Mouse (Mus musculus): ENCODE measurements at regions not wholly inside any gene's neighbourhood (a gene's known extent, or its start where the extent isn't known, plus 50 kb on each side); places are given as distances from the start of the nearest gene placed in this dataset.

DNA sequence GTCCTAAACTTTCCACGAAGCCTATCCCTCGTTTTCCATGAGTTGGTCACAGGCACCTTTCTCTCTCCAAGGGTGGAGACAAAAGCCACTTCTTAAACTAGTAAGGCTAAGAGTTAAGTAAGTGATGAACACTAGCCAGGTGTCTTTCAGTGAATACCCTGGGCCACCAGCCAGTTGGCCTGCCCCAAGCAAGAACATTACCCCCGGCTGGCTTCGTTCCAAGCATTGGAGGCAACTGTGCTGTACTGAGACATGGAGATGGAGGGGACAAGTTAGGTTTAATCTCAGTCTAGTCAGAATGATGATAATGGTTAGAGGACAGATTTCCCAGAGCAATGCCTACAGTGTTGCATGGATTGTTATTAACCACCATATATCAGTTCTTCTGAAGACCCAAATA is 350.6 kb downstream of the Actr3 start:
- Histone ChIP-seq H3K27ac (no peak overlapping the region), H3K9me3 (replicated peaks) (no peaks in the 10 kb centered on the region), H3K4me3 (no peak overlapping the region), H3K36me3 (no peaks in the 10 kb centered on the region), H3K27me3 (ENCODE audit: low read depth, poor library complexity, severe bottlenecking) (no peaks in the 10 kb centered on the region), H3K4me1 (no peaks in the 10 kb centered on the region)
- DNase-seq (ENCODE audit: low spot score), result no peak
- 83% methylated on average over 4 of the region's 4 CpGs for WGBS

DNA sequence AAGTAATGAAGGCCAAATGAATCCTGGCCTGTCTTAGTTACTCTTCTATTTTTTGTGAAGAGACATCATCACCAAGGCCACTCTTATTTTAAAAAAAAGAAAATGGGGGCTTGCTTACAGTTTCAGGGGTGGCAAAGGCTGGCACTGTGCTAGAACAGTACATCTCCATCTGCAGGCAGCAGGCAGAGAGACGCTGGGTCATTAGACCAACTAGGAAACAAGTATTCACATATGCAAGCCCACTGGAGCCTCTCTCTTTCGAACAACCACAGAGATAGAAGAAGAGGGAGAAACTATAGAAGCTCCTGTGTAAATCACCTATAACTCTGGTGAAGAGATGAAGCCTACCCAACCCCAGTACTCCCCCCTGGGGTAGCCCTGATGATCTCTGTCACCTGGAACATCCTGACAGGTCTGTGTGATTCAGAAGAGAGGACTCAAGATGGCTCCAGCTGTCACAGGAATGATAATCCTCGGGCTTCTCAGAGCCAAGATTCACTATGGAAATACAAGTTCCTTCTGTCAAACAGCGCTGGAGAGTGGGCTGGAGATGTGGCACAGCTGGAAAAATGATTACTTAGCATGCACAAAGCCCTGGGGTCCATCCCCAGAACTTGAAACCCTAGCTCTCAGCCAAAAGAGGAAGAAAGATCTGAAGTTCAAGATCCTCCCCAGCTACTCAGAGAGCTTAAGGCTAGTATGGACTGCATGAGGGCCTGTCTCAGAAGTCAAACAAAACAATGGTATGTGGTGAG is 395.8 kb downstream of the Actr3 start:
- no peaks in the 10 kb centered on the region for H3K36me3 ChIP-seq
- H3K4me1 ChIP-seq, result no peaks in the 10 kb centered on the region
- no peaks in the 10 kb centered on the region for H3K27me3 ChIP-seq (ENCODE audit: low read depth, poor library complexity, severe bottlenecking)
- no peak for DNase-seq (ENCODE audit: low spot score)
- no peak overlapping the region for H3K4me3 ChIP-seq
- no peak overlapping the region for H3K27ac ChIP-seq
- no peaks in the 10 kb centered on the region for H3K9me3 ChIP-seq (replicated peaks)
- WGBS, result 65% methylated on average over 4 of the region's 4 CpGs

DNA sequence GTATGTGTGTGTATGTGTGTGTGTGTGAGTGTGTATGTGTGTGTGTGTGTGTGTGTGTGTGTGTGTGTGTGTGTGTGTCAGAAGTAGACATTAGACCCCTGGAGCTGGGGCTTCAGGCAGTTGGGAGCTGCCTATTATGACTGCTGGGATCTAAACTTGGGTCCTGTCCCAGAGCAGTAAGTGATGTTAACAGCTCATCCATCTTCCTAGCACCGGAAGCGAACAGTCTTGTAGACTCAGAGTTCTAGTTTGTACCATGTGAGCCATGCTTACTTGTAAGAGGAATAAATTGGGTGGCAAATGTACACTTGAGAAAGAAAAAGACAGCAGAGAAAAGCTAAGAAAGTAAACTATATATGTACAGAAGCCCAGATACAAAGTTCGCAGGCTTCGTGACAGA is 422.2 kb downstream of the Actr3 start:
- Histone ChIP-seq H3K4me1 (no peaks in the 10 kb centered on the region), H3K9me3 (replicated peaks) (no peaks in the 10 kb centered on the region), H3K4me3 (no peak overlapping the region), H3K27me3 (ENCODE audit: low read depth, poor library complexity, severe bottlenecking) (no peaks in the 10 kb centered on the region), H3K36me3 (no peaks in the 10 kb centered on the region), H3K27ac (no peak overlapping the region)
- no peak for DNase-seq (ENCODE audit: low spot score)
- WGBS, result 90% methylated on average over 4 of the region's 4 CpGs

DNA sequence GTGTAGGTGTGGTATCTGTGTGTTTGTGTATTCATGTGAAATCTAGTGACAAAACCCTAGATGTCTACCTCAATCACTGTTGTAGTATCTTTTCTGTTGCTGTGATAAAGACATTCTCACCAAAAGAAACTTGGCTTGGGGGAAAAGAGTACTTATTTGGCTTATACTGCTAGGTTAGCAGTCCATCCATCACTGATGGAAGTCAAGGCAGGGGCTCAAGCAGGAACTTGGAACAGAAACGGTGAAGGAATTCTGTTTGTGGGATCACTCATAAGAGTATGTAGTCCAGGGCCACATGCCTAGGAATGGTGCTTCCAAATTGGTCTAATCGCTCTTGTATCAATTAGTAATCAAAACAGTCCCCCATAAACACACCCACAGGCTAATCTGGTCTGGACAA is 423.6 kb downstream of the Actr3 start:
- Histone ChIP-seq H3K4me1 (no peaks in the 10 kb centered on the region), H3K4me3 (no peak overlapping the region), H3K36me3 (no peaks in the 10 kb centered on the region), H3K9me3 (replicated peaks) (no peaks in the 10 kb centered on the region), H3K27me3 (ENCODE audit: low read depth, poor library complexity, severe bottlenecking) (no peaks in the 10 kb centered on the region), H3K27ac (no peak overlapping the region)
- no peak for DNase-seq (ENCODE audit: low spot score)
- WGBS, result 86% methylated on average over 2 of the region's 2 CpGs

DNA sequence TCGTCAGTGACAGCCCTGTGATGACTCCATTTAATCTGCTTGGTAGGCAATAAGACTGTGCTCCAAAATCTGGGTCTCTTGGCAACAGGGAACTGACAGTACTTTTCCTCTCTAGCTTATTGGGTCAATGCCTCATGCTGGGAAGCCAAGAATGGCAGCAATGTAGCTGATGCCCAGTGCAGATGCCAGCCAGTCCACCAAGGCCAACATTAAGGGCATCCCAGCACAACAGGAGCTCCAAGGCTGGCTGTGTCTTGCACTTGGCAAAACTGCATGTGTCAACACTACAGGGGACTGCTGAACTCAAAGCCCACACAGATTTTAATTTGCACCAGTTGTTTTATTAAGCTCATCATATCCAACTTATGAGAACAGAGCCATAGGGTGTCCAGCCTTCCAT is 437.9 kb downstream of the Actr3 start:
- Histone ChIP-seq H3K36me3 (no peaks in the 10 kb centered on the region), H3K4me3 (no peak overlapping the region), H3K9me3 (replicated peaks) (no peaks in the 10 kb centered on the region), H3K27me3 (ENCODE audit: low read depth, poor library complexity, severe bottlenecking) (no peaks in the 10 kb centered on the region), H3K4me1 (no peaks in the 10 kb centered on the region), H3K27ac (no peak overlapping the region)
- WGBS, result 59% methylated on average over 1 of the region's 1 CpGs
- no peak for DNase-seq (ENCODE audit: low spot score)

DNA sequence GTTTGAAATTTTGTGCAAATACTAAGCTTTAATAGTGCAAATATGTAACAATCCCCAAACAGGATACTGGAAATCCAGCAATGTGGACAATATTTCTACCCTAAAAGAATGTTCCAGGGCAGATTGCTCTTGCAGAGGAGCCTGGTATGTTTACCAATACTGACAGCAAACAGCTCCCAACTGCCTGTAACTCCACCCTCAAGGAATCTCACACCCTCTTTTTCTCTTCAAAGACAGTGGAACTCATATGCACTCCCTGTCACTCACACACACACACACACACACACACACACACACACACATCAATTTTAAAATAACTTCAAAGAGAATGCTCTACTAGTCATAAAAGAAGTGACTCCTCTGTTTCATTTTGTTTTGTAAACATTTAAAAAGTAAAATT is 484.7 kb downstream of the Actr3 start:
- no peak for DNase-seq (ENCODE audit: low spot score)

DNA sequence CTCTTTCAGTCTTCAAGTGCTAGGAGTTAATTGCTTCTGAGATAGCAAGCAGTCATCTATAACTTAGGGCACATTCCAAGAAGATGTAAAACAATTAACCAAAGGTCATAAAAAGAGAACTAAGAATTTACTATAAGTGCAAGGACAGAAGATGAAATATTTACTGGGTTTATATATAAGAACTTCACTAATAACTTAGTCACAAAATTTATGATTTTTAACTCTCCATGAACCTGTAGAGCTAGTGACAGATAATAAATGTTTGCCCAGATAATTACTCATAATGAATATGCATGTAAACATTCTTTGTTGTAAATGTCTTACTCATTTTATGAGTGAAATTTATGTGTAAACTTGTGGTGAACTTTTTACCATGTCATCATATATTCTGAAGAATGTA is 531.2 kb downstream of the Actr3 start:
- no peaks in the 10 kb centered on the region for H3K9me3 ChIP-seq (replicated peaks)
- H3K4me1 ChIP-seq, result no peaks in the 10 kb centered on the region
- no peak overlapping the region for H3K4me3 ChIP-seq
- DNase-seq (ENCODE audit: low spot score), result no peak
- H3K27ac ChIP-seq, result no peak overlapping the region
- no peaks in the 10 kb centered on the region for H3K27me3 ChIP-seq (ENCODE audit: low read depth, poor library complexity, severe bottlenecking)
- H3K36me3 ChIP-seq, result no peaks in the 10 kb centered on the region

More for the DNA sequence above, 484.7 kb downstream of the Actr3 start:
- H3K9me3 ChIP-seq (replicated peaks), result no peaks in the 10 kb centered on the region
- H3K27ac ChIP-seq, result no peak overlapping the region
- H3K4me1 ChIP-seq, result no peaks in the 10 kb centered on the region
- H3K4me3 ChIP-seq, result no peak overlapping the region
- H3K36me3 ChIP-seq, result no peaks in the 10 kb centered on the region
- no peaks in the 10 kb centered on the region for H3K27me3 ChIP-seq (ENCODE audit: low read depth, poor library complexity, severe bottlenecking)

DNA sequence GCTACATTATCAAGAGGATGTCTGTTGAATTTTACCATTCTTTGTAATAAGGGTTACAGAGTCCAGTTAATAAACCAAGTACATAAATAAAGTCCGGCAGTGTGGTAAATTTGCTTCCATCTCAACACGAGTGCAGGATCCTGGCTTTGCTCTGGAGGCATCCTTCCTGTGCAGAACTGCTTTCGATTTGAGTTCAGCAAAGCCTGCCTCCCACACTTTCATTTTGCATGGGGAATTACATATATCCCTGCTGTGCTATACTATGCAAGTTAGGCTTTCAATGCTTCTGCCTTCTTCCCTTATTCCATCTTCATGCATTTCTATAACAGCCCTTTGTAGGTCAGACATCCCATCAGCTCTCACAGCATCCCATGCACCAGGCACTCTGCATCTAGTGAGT is 564.4 kb downstream of the Actr3 start:
- 85% methylated on average over 3 of the region's 3 CpGs for WGBS

DNA sequence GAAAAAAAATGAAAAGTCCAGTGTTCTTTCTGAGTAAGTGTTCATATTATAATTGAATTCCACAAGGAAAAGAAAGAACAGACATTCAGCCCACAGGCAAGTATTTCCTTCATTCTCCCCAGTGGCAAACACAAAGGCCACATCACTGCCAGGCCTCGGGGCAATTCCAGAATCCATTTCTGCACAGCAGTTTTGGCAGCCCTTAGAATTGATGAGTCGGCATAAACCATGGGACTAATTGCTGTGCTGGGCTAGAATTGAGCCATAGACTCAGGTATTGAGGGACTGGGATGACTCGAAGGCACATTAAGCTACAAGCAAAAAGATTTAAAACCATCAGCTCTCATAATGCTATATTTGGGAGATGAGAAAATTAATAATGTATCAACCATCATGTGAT is 569.3 kb downstream of the Actr3 start:
- Histone ChIP-seq H3K36me3 (no peaks in the 10 kb centered on the region), H3K27me3 (ENCODE audit: low read depth, poor library complexity, severe bottlenecking) (no peaks in the 10 kb centered on the region), H3K27ac (no peak overlapping the region), H3K4me1 (no peaks in the 10 kb centered on the region), H3K4me3 (no peak overlapping the region), H3K9me3 (replicated peaks) (no peaks in the 10 kb centered on the region)
- 87% methylated on average over 3 of the region's 3 CpGs for WGBS
- no peak for DNase-seq (ENCODE audit: low spot score)

More for the DNA sequence above, 564.4 kb downstream of the Actr3 start:
- Histone ChIP-seq H3K4me3 (no peak overlapping the region), H3K4me1 (no peaks in the 10 kb centered on the region), H3K27me3 (ENCODE audit: low read depth, poor library complexity, severe bottlenecking) (no peaks in the 10 kb centered on the region), H3K27ac (no peak overlapping the region), H3K36me3 (no peaks in the 10 kb centered on the region), H3K9me3 (replicated peaks) (no peaks in the 10 kb centered on the region)
- no peak for DNase-seq (ENCODE audit: low spot score)

DNA sequence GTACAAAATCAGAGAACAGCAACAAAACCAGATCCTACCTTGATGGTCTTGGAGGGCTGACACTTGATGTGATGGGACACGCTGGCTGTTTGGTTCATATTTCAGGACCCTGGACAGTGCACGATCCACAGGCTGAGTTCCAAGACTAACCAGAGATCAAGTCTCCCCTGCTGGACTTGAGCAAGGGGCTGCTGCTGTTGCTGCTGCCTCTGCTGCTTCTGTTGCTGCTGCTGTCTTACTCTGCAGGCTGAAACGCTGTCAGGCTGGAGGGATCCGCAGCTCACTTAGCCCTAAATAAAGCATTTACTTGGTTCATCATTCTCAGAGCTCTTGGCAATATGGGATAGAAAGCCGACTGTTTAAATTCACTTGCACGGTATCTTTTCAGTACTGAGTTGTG is 589.8 kb downstream of the Actr3 start:
- Histone ChIP-seq H3K4me3 (no peak overlapping the region), H3K36me3 (no peaks in the 10 kb centered on the region), H3K27ac (no peak overlapping the region), H3K9me3 (replicated peaks) (no peaks in the 10 kb centered on the region), H3K4me1 (no peaks in the 10 kb centered on the region), H3K27me3 (ENCODE audit: low read depth, poor library complexity, severe bottlenecking) (no peaks in the 10 kb centered on the region)
- WGBS, result 61% methylated on average over 6 of the region's 6 CpGs
- DNase-seq (ENCODE audit: low spot score), result peak; percentile 65

DNA sequence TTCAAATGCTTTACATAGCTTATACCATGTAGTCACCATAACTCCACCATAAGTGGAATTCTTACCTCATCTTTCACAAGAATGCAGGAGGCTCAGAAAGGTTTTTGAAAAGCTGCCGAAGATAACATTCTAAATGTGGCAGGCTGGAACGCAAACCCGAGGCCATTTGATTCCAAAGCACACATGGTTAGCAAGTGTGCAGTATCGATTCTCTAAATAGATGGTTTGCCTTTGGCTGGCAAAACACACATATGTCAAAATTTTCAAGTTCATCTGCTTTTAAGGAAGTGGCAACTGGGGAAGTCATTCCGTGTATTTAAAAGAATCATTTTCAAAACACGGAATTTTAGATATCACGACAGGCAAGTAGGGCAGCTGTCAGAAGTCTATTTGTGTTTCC is 609.8 kb downstream of the Actr3 start:
- DNase-seq (ENCODE audit: low spot score), result no peak
- Histone ChIP-seq H3K9me3 (replicated peaks) (no peaks in the 10 kb centered on the region), H3K27me3 (ENCODE audit: low read depth, poor library complexity, severe bottlenecking) (no peaks in the 10 kb centered on the region), H3K4me1 (no peaks in the 10 kb centered on the region), H3K27ac (no peak overlapping the region), H3K36me3 (no peaks in the 10 kb centered on the region), H3K4me3 (no peak overlapping the region)
- 95% methylated on average over 7 of the region's 7 CpGs for WGBS

DNA sequence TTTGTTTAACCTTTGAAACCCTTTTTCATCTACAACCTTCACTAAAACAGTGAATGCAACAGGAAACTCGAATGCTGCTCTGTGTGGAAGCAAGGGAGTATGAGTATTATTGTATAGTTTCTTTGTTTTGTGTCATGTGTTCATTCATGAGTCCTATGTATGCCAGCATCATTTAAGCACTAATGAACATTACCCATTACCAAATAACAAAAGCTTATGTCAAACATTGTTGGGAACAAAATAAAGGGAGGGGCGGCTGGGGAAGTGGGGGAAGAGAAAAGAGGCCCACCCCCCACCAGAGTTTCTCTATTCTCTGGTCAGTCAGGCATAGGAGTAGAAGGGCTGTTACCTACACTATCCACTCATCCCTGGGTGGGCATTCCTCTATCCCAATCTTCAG is 642.5 kb downstream of the Actr3 start:
- DNase-seq (ENCODE audit: low spot score), result no peak
- H3K9me3 ChIP-seq (replicated peaks), result no peaks in the 10 kb centered on the region
- no peak overlapping the region for H3K27ac ChIP-seq
- 69% methylated on average over 2 of the region's 2 CpGs for WGBS
- H3K4me3 ChIP-seq, result no peak overlapping the region
- no peaks in the 10 kb centered on the region for H3K27me3 ChIP-seq (ENCODE audit: low read depth, poor library complexity, severe bottlenecking)
- no peaks in the 10 kb centered on the region for H3K36me3 ChIP-seq
- no peaks in the 10 kb centered on the region for H3K4me1 ChIP-seq

DNA sequence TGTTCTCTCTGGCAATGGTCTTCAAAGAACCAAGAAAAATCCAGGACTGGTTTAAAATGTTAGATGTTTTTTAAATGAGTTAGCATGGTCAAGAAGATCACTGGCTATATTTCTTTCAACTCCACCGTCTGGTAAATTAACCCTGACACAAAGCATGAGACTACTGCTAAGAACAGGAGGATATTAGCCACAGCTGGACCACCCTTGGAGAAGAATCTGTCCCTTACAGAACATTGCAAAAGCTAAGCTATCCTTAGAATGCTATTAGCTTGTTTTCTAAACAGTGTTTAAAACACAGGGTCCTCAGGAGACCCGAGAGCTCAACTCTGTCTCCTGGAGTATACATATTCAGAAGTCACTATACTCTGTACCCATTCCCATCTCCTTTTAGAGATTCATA is 644.9 kb downstream of the Actr3 start:
- H3K36me3 ChIP-seq, result no peaks in the 10 kb centered on the region
- 60% methylated on average over 2 of the region's 2 CpGs for WGBS

DNA sequence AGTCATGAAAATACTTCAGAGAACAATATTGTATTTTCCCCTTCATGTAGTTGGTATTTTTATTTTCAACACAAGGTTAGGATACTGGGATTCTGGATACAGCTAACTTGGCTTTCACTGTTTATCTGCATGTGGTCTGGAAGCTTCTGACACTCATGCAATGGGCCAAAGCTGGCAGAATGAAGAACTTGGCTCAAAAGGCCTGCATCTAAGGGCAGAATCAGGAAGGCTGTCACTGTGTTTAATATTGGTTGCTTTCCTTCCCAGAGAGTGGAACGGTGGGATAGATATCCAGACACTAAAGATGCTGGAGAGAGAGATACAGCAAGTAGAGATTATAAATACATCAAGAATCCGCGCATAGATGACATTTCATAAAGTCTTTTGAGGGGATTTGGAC is 645.4 kb downstream of the Actr3 start:
- 88% methylated on average over 3 of the region's 3 CpGs for WGBS
- no peaks in the 10 kb centered on the region for H3K4me1 ChIP-seq
- H3K27me3 ChIP-seq (ENCODE audit: low read depth, poor library complexity, severe bottlenecking), result no peaks in the 10 kb centered on the region
- H3K4me3 ChIP-seq, result no peak overlapping the region
- H3K9me3 ChIP-seq (replicated peaks), result no peaks in the 10 kb centered on the region
- no peak overlapping the region for H3K27ac ChIP-seq
- H3K36me3 ChIP-seq, result no peaks in the 10 kb centered on the region
- no peak for DNase-seq (ENCODE audit: low spot score)

More for the DNA sequence above, 644.9 kb downstream of the Actr3 start:
- no peak overlapping the region for H3K27ac ChIP-seq
- DNase-seq (ENCODE audit: low spot score), result no peak
- no peak overlapping the region for H3K4me3 ChIP-seq
- no peaks in the 10 kb centered on the region for H3K4me1 ChIP-seq
- no peaks in the 10 kb centered on the region for H3K27me3 ChIP-seq (ENCODE audit: low read depth, poor library complexity, severe bottlenecking)
- no peaks in the 10 kb centered on the region for H3K9me3 ChIP-seq (replicated peaks)

Measured in limb, embryonic 10.5 days (tissue).